Mouse (Mus musculus) intestine, embryonic 16.5 days (tissue): Measurements from ENCODE around the gene Carns1. TPM values are rescaled to one million over a fixed set of nuclear protein-coding genes. Genes with fewer than 3 reads are reported as not detected.

Experiments used
- ATAC-seq: fragments of 200-750 bp; cut with Nextera tagmentation; 2 replicates; pipeline ENCODE4 v1.8.0; 2017; ENCODE audit warnings: moderate TSS enrichment, moderate library complexity
- H3K27ac ChIP-seq: fragments of 300-500 bp; sonication (generic); 2 replicates; pipeline ENCODE4 v1.5.1; 2014; ENCODE audit warnings: mild to moderate bottlenecking, low read length
- H3K27me3 ChIP-seq: fragments of 300-500 bp; sonication (generic); replicated peaks from 2 replicates; pipeline ENCODE4 v1.6.1; 2014; ENCODE audit warnings: low read length, control low read depth, mixed read lengths; ENCODE audit not compliant: control insufficient read depth, insufficient read depth
- H3K36me3 ChIP-seq: fragments of 300-500 bp; sonication (generic); 2 replicates; pipeline ENCODE4 v1.6.1; 2014; ENCODE audit warnings: low read length, control low read depth; ENCODE audit not compliant: control insufficient read depth, insufficient read depth
- H3K4me1 ChIP-seq: fragments of 300-500 bp; sonication (generic); 2 replicates; pipeline ENCODE4 v1.6.1; 2014; ENCODE audit warnings: low read length, control low read depth, mixed read lengths; ENCODE audit not compliant: control insufficient read depth, insufficient read depth
- H3K4me2 ChIP-seq: fragments of 300-500 bp; sonication (generic); 2 replicates; pipeline ENCODE4 v1.6.1; 2014; ENCODE audit warnings: low read depth, low read length, control low read depth
- H3K4me3 ChIP-seq: fragments of 300-500 bp; sonication (generic); 2 replicates; pipeline ENCODE4 v1.5.1; 2014; ENCODE audit warnings: mild to moderate bottlenecking, low read length
- H3K9ac ChIP-seq: fragments of 300-500 bp; sonication (generic); 2 replicates; pipeline ENCODE4 v1.6.1; 2014; ENCODE audit warnings: low read depth, low read length
- H3K9me3 ChIP-seq: fragments of 300-500 bp; sonication (generic); 2 replicates; pipeline ENCODE4 v1.6.1; 2016; ENCODE audit warnings: low read length, control low read depth; ENCODE audit not compliant: control insufficient read depth
- WGBS: fragments of 180-500 bp; shearing (Covaris S2); extraction: QIAGEN DNeasy Blood & Tissue Kit; methylation state at CpG from one replicate; pipeline ENCODE4 v1.1.7; 2014; 5-methylcytosine and 5-hydroxymethylcytosine counted together
- polyA plus RNA-seq: library from polyadenylated mRNA; unstranded; fragments of >200 nt; fragmentation: Nextera tagmentation; extraction: Ambion mirVana; gene quantifications from 2 replicates; pipeline ENCODE4 v1.2.1, GENCODE M21; 2015

The Carns1 gene
- polyA plus RNA-seq, 1 experiment from 2014 or later, result 1.4 TPM

GRCm38 (mm10) chr19:4154437-4155222 lies 20.6 kb downstream of the Carns1 start:
- H3K4me1 ChIP-seq, result peaks cover 15% of the 10 kb centered on the region
- H3K4me3 ChIP-seq, result no peak overlapping the region
- 77% methylated on average over 13 of the region's 13 CpGs for WGBS
- H3K36me3 ChIP-seq, result peaks cover 37% of the 10 kb centered on the region
- no peak overlapping the region for H3K4me2 ChIP-seq
- no peak overlapping the region for H3K27ac ChIP-seq
- no peak for ATAC-seq
- H3K27me3 ChIP-seq, result no peaks in the 10 kb centered on the region
- no peaks in the 10 kb centered on the region for H3K9me3 ChIP-seq
- no peak overlapping the region for H3K9ac ChIP-seq

GRCm38 (mm10) chr19:4153232-4153654 lies 22.0 kb downstream of the Carns1 start, which contains the start of gene Ptprcap:
Ptprcap (plus strand) TSS chr19:4153604.
- 64% methylated on average over 11 of the region's 11 CpGs for WGBS
- Histone ChIP-seq H3K4me2 (no peak within 1 kb of the TSS), H3K4me1 (peaks cover 22% of the 10 kb centered on the region), H3K27ac (no peak within 1 kb of the TSS), H3K9ac (no peak within 1 kb of the TSS), H3K9me3 (no peaks in the 10 kb centered on the region), H3K4me3 (no peak within 1 kb of the TSS), H3K27me3 (no peaks in the 10 kb centered on the region), H3K36me3 (peaks cover 30% of the 10 kb centered on the region)
- ATAC-seq, result no peak

- WGBS, result 84% methylated on average over 8 of the region's 8 CpGs
- H3K27ac ChIP-seq, result no peak overlapping the region
- no peak overlapping the region for H3K9ac ChIP-seq
- no peak overlapping the region for H3K4me3 ChIP-seq
- no peak overlapping the region for H3K4me2 ChIP-seq
- H3K27me3 ChIP-seq, result no peaks in the 10 kb centered on the region
- ATAC-seq, result no peak
- H3K9me3 ChIP-seq, result no peaks in the 10 kb centered on the region
- H3K36me3 ChIP-seq, result peaks cover 29% of the 10 kb centered on the region
- peaks cover 22% of the 10 kb centered on the region for H3K4me1 ChIP-seq
Measured at GRCm38 (mm10) chr19:4152445-4153231, 22.6 kb downstream of the Carns1 start.

GRCm38 (mm10) chr19:4151898-4152297 lies 23.4 kb downstream of the Carns1 start:
- peaks cover 22% of the 10 kb centered on the region for H3K36me3 ChIP-seq
- no peaks in the 10 kb centered on the region for H3K27me3 ChIP-seq
- peaks cover 22% of the 10 kb centered on the region for H3K4me1 ChIP-seq
- H3K9me3 ChIP-seq, result no peaks in the 10 kb centered on the region
- no peak overlapping the region for H3K4me2 ChIP-seq
- no peak overlapping the region for H3K4me3 ChIP-seq
- WGBS, result 88% methylated on average over 5 of the region's 5 CpGs
- no peak for ATAC-seq
- H3K9ac ChIP-seq, result no peak overlapping the region
- H3K27ac ChIP-seq, result no peak overlapping the region

- H3K4me2 ChIP-seq, result no peak overlapping the region
- peaks cover 22% of the 10 kb centered on the region for H3K4me1 ChIP-seq
- 75% methylated on average over 5 of the region's 5 CpGs for WGBS
- H3K9ac ChIP-seq, result no peak overlapping the region
- peaks cover 22% of the 10 kb centered on the region for H3K36me3 ChIP-seq
- no peak for ATAC-seq
- H3K27me3 ChIP-seq, result no peaks in the 10 kb centered on the region
- H3K9me3 ChIP-seq, result no peaks in the 10 kb centered on the region
- H3K27ac ChIP-seq, result no peak overlapping the region
- H3K4me3 ChIP-seq, result no peak overlapping the region
Measured at GRCm38 (mm10) chr19:4151488-4151860, 23.8 kb downstream of the Carns1 start.

- Histone ChIP-seq H3K4me3 (no peak overlapping the region), H3K27me3 (no peaks in the 10 kb centered on the region), H3K36me3 (peaks cover 20% of the 10 kb centered on the region), H3K9me3 (no peaks in the 10 kb centered on the region), H3K4me1 (peaks cover 22% of the 10 kb centered on the region), H3K9ac (0 out of 2 replicates have a peak overlapping the region, but pooled peaks have one; percentile 21), H3K4me2 (no peak overlapping the region), H3K27ac (no peak overlapping the region)
- ATAC-seq, result no peak
- WGBS, result 89% methylated on average over 22 of the region's 22 CpGs
Measured at GRCm38 (mm10) chr19:4150567-4151487, 24.5 kb downstream of the Carns1 start.

- Histone ChIP-seq H3K36me3 (peaks cover 18% of the 10 kb centered on the region), H3K4me3 (peak overlapping the region; percentile 82; the same call in 1 of the 2 replicates), H3K4me1 (peaks cover 22% of the 10 kb centered on the region), H3K9me3 (no peaks in the 10 kb centered on the region), H3K27me3 (no peaks in the 10 kb centered on the region), H3K9ac (peak overlapping the region; percentile 95), H3K27ac (no peak overlapping the region), H3K4me2 (peak overlapping the region; percentile 84)
- 92% methylated on average over 17 of the region's 17 CpGs for WGBS
- no peak for ATAC-seq
Measured at GRCm38 (mm10) chr19:4149764-4150461, 25.4 kb downstream of the Carns1 start.

GRCm38 (mm10) chr19:4149283-4149682 lies 26.0 kb downstream of the Carns1 start:
- peaks cover 22% of the 10 kb centered on the region for H3K4me1 ChIP-seq
- peak overlapping the region; percentile 84 for H3K4me2 ChIP-seq
- H3K27me3 ChIP-seq, result no peaks in the 10 kb centered on the region
- peak overlapping the region; percentile 82 for H3K4me3 ChIP-seq
- WGBS, result 79% methylated on average over 11 of the region's 11 CpGs
- H3K9ac ChIP-seq, result peak overlapping the region; percentile 95
- no peak for ATAC-seq
- no peaks in the 10 kb centered on the region for H3K9me3 ChIP-seq
- peak overlapping the region; percentile 74 for H3K27ac ChIP-seq
- peaks cover 18% of the 10 kb centered on the region for H3K36me3 ChIP-seq
